Mouse (Mus musculus) frontal cortex, postnatal 36 days (tissue): ENCODE measurements at regions not wholly inside any gene's neighbourhood (a gene's known extent, or its start where the extent isn't known, plus 50 kb on each side); places are given as distances from the start of the nearest gene placed in this dataset.
A peak's percentile ranks its signal among the peaks of the same experiment; 100 is the strongest.

Source experiments
- DNase-seq, 2 experiments: peaks; one replicate each; pipeline ENCODE4 v3.0.0; 2022; ENCODE audit warnings: low spot score in 2 of 2

DNA sequence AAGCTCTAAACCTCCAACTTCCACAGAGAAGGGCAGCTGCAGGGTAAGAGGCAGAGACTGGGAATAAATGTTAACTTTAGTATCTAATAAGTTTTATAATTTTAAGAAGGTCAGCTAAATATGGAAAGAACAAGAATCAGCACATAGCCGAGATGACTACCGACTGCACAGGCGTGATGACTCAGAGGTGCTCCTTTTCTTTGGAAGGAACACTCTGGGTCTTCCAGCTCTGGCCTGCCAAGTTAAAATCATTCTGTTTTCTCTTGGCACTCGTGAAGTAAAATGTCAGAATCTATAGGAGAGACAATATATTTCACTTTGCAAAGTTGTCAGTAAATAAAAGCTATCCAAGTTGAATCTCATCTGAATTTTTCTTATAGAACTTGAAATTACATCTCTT lies 96.2 kb upstream of the Magi2 start:
- peak in 1 of 2 experiments; percentile 3 for DNase-seq

DNA sequence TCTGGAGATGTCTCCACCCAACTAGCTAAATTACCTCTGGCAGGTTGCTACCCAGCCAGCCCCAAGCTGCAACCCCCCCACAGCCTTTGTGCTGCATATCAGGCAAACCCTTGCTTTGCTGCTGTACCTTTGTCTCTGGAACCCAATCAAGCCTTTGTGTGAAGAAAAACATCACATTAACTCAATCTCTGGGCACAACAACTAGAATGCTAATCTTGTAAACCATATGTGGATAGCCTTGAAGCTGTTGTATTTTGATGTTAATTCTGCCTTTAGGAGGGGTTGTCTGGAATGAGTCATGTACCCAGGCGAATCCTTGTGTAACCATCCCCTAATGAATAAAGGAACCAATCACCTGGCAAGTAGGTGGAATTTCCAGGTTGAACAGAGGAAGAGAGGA lies 72.3 kb upstream of the Magi2 start:
- DNase-seq = no peak

DNA sequence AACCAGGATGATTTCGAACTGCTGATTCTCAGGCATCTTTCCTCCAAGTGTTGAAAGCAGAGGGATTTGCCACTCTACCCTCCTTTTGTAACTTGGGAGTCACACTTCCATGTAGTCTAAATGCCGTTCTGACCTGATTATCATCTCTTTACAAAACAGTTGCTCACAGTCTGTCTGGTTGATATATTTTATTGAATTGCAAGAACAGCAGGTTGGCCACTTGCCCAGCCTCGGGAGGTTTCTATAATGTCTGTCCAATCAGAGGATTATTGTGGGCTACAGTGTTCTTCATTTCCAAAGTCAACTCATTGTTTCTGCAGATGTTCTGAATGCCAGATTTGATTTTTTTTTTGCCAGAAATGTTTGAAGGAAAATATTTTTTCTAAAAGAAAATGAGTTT lies 68.6 kb upstream of the Magi2 start:
- peak; percentile 12 to 30 for DNase-seq

DNA sequence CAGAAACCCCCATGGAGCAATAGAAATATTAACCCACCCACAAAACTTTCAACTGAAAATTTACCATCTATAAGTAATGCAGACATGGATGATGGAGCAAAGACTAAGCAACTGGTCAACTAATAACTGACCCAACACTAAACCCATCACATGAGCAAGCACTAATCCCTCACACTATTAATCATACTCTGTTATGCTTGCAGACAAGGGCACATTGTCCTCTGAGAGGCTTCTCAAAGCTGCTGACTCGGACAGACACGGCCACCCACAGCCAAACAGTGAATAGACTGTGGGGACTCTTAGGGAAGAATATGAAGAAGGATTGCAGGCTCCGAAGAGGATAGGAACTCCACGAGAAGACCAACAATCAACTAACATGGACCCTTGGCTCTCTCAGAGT lies 66.6 kb upstream of the Magi2 start:
- no peak for DNase-seq
